Mouse (Mus musculus): ENCODE measurements at regions not wholly inside any gene's neighbourhood (a gene's known extent, or its start where the extent isn't known, plus 50 kb on each side); places are given as distances from the start of the nearest gene placed in this dataset.

- 78% methylated on average over 3 of the region's 3 CpGs for WGBS
- Histone ChIP-seq H3K9me3 (ENCODE audit: control insufficient read depth, low read length) (no peaks in the 10 kb centered on the region), H3K4me1 (ENCODE audit: control insufficient read depth, insufficient read depth, low read length) (no peaks in the 10 kb centered on the region), H3K4me3 (replicated peaks; ENCODE audit: low read length) (no peak overlapping the region), H3K36me3 (ENCODE audit: control insufficient read depth, insufficient read depth, low read length) (no peaks in the 10 kb centered on the region), H3K27me3 (ENCODE audit: control insufficient read depth, insufficient read depth, low read length) (no peaks in the 10 kb centered on the region), H3K4me2 (replicated peaks; ENCODE audit: low read depth, low read length, severe bottlenecking) (no peak overlapping the region), H3K27ac (replicated peaks; ENCODE audit: low read depth, low read length) (no peak overlapping the region), H3K9ac (ENCODE audit: low read depth, low read length, severe bottlenecking) (no peak overlapping the region)
- ATAC-seq (ENCODE audit: low FRiP score, low read depth) (no peak), DNase-seq (ENCODE audit: low spot score) (no peak)
- no peak for TF ChIP-seq POLR2A (IDR thresholded peaks at IDR 0.05; ENCODE audit: borderline replicate concordance, extremely low read depth, insufficient read depth, insufficient read length)
These were observed 280.6 kb downstream of the Galc start for GRCm38 (mm10) chr12:97978668-97979067.

- no peak overlapping the region for H3K4me3 ChIP-seq (replicated peaks; ENCODE audit: low read length)
- no peaks in the 10 kb centered on the region for H3K36me3 ChIP-seq (ENCODE audit: control insufficient read depth, insufficient read depth, low read length)
- no peak overlapping the region for H3K4me2 ChIP-seq (replicated peaks; ENCODE audit: low read depth, low read length, severe bottlenecking)
- no peaks in the 10 kb centered on the region for H3K27me3 ChIP-seq (ENCODE audit: control insufficient read depth, insufficient read depth, low read length)
- DNase-seq (ENCODE audit: low spot score) (no peak), ATAC-seq (ENCODE audit: low FRiP score, low read depth) (no peak)
- H3K9me3 ChIP-seq (ENCODE audit: control insufficient read depth, low read length): no peaks in the 10 kb centered on the region
- no peak overlapping the region for H3K9ac ChIP-seq (ENCODE audit: low read depth, low read length, severe bottlenecking)
- H3K27ac ChIP-seq (replicated peaks; ENCODE audit: low read depth, low read length): no peak overlapping the region
- 60% methylated on average over 8 of the region's 8 CpGs for WGBS
- no peaks in the 10 kb centered on the region for H3K4me1 ChIP-seq (ENCODE audit: control insufficient read depth, insufficient read depth, low read length)
- no peak for TF ChIP-seq POLR2A (IDR thresholded peaks at IDR 0.05; ENCODE audit: borderline replicate concordance, extremely low read depth, insufficient read depth, insufficient read length)
These were observed 281.0 kb downstream of the Galc start for GRCm38 (mm10) chr12:97978178-97978651.

- TF ChIP-seq POLR2A (IDR thresholded peaks at IDR 0.05; ENCODE audit: borderline replicate concordance, extremely low read depth, insufficient read depth, insufficient read length): no peak
- Histone ChIP-seq H3K4me3 (replicated peaks; ENCODE audit: low read length) (no peak overlapping the region), H3K36me3 (ENCODE audit: control insufficient read depth, insufficient read depth, low read length) (no peaks in the 10 kb centered on the region), H3K27me3 (ENCODE audit: control insufficient read depth, insufficient read depth, low read length) (no peaks in the 10 kb centered on the region), H3K9me3 (ENCODE audit: control insufficient read depth, low read length) (no peaks in the 10 kb centered on the region), H3K4me2 (replicated peaks; ENCODE audit: low read depth, low read length, severe bottlenecking) (no peak overlapping the region), H3K27ac (replicated peaks; ENCODE audit: low read depth, low read length) (no peak overlapping the region), H3K9ac (ENCODE audit: low read depth, low read length, severe bottlenecking) (no peak overlapping the region), H3K4me1 (ENCODE audit: control insufficient read depth, insufficient read depth, low read length) (no peaks in the 10 kb centered on the region)
- ATAC-seq (ENCODE audit: low FRiP score, low read depth) (no peak), DNase-seq (ENCODE audit: low spot score) (no peak)
- WGBS: 56% methylated on average over 3 of the region's 3 CpGs
These were observed 281.6 kb downstream of the Galc start for GRCm38 (mm10) chr12:97977633-97978032.

- H3K4me3 ChIP-seq (replicated peaks; ENCODE audit: low read length): no peak overlapping the region
- H3K9me3 ChIP-seq (ENCODE audit: control insufficient read depth, low read length): no peaks in the 10 kb centered on the region
- no peaks in the 10 kb centered on the region for H3K4me1 ChIP-seq (ENCODE audit: control insufficient read depth, insufficient read depth, low read length)
- ATAC-seq (ENCODE audit: low FRiP score, low read depth) (no peak), DNase-seq (ENCODE audit: low spot score) (peak; percentile 23)
- 52% methylated on average over 10 of the region's 10 CpGs for WGBS
- no peak for TF ChIP-seq POLR2A (IDR thresholded peaks at IDR 0.05; ENCODE audit: borderline replicate concordance, extremely low read depth, insufficient read depth, insufficient read length)
- H3K27me3 ChIP-seq (ENCODE audit: control insufficient read depth, insufficient read depth, low read length): no peaks in the 10 kb centered on the region
- no peak overlapping the region for H3K9ac ChIP-seq (ENCODE audit: low read depth, low read length, severe bottlenecking)
- H3K36me3 ChIP-seq (ENCODE audit: control insufficient read depth, insufficient read depth, low read length): no peaks in the 10 kb centered on the region
- no peak overlapping the region for H3K27ac ChIP-seq (replicated peaks; ENCODE audit: low read depth, low read length)
- H3K4me2 ChIP-seq (replicated peaks; ENCODE audit: low read depth, low read length, severe bottlenecking): no peak overlapping the region
These were observed 285.2 kb downstream of the Galc start for GRCm38 (mm10) chr12:97973909-97974510.

GRCm38 (mm10) chr12:97957201-97957600, 302.1 kb downstream of the Galc start:
- TF ChIP-seq POLR2A (IDR thresholded peaks at IDR 0.05; ENCODE audit: borderline replicate concordance, extremely low read depth, insufficient read depth, insufficient read length): no peak

More at GRCm38 (mm10) chr12:97957201-97957600, 302.1 kb downstream of the Galc start:
- Histone ChIP-seq H3K9me3 (ENCODE audit: control insufficient read depth, low read length) (no peaks in the 10 kb centered on the region), H3K27me3 (ENCODE audit: control insufficient read depth, insufficient read depth, low read length) (no peaks in the 10 kb centered on the region), H3K4me1 (ENCODE audit: control insufficient read depth, insufficient read depth, low read length) (no peaks in the 10 kb centered on the region), H3K4me2 (replicated peaks; ENCODE audit: low read depth, low read length, severe bottlenecking) (no peak overlapping the region), H3K4me3 (replicated peaks; ENCODE audit: low read length) (no peak overlapping the region), H3K27ac (replicated peaks; ENCODE audit: low read depth, low read length) (no peak overlapping the region), H3K9ac (ENCODE audit: low read depth, low read length, severe bottlenecking) (no peak overlapping the region), H3K36me3 (ENCODE audit: control insufficient read depth, insufficient read depth, low read length) (no peaks in the 10 kb centered on the region)
- 71% methylated on average over 4 of the region's 4 CpGs for WGBS
- DNase-seq (ENCODE audit: low spot score) (no peak), ATAC-seq (ENCODE audit: low FRiP score, low read depth) (no peak)
